Mouse (Mus musculus): ENCODE results near the gene Cda. TPM values are rescaled to one million over a fixed set of nuclear protein-coding genes. Genes with fewer than 3 reads are reported as not detected.
"Not testable (repeated sequence)": the region's sequence is repeated elsewhere in the genome, so short reads cannot be mapped to it uniquely, and the experiment has no call there.

Gene Cda
- polyA plus RNA-seq, 1 experiment from 2014 or later = 1.9 TPM

DNA sequence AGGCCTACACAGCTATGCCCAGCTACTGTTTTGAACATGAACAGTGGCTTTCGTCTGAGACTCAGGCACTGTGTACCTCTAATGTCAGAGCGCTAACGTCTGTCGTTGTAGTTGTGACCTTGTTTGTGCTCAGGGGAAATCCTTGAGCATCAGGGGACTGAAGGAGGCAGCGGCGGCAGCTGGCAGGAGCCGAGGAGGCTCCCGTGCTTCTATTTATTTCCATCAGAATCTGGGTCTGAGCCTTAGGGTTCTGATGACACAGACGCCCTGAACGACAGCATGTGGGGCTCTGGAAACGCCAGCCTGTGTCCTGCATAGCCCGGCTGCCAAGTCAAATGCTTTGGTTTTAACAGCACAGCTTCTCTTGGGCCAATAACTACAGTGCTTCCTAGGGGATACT lies 32.8 kb downstream of the Cda start:
- ATAC-seq (replicated peaks; ENCODE audit: low FRiP score) (no peak), DNase-seq (ENCODE audit: low spot score) (no peak)
- Histone ChIP-seq H3K4me3 (ENCODE audit: low read depth, low read length) (no peak overlapping the region), H3K9ac (ENCODE audit: low read length) (no peak overlapping the region), H3K36me3 (ENCODE audit: control insufficient read depth, insufficient read depth, low read length) (no peaks in the 10 kb centered on the region), H3K4me2 (ENCODE audit: low read depth, low read length, severe bottlenecking) (no peak overlapping the region), H3K4me1 (replicated peaks; ENCODE audit: control insufficient read depth, insufficient read depth, low read length) (no peaks in the 10 kb centered on the region), H3K9me3 (ENCODE audit: control insufficient read depth, low read length) (no peaks in the 10 kb centered on the region), H3K27me3 (ENCODE audit: control insufficient read depth, insufficient read depth, low read length) (no peaks in the 10 kb centered on the region; the same call in 1 of the 2 replicates), H3K27ac (ENCODE audit: low read depth, low read length) (no peak overlapping the region)
- 89% methylated on average over 12 of the region's 12 CpGs for whole genome bisulfite sequencing

DNA sequence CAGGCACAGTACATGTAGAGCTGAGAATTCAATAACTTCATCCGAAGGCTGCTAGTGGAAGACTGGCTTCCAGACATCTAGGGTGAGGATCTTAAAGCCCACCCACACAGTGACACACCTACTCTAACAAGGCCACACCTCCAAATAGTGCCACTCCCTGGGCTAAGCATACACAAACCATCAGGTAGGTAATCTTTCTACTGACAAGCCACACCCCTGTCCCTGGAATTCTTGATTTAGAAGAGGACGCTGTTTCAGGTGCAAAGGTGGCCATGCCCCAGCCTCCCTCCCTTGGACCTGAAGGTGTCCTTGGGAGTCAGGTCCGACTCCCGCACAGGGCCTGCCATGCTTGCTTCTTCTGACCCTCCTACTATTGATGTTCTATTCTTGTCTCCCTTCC lies 34.7 kb downstream of the Cda start:
- WGBS = 83% methylated on average over 4 of the region's 4 CpGs
- Histone ChIP-seq H3K4me1 (replicated peaks; ENCODE audit: control insufficient read depth, insufficient read depth, low read length) (no peaks in the 10 kb centered on the region), H3K9me3 (ENCODE audit: control insufficient read depth, low read length) (no peaks in the 10 kb centered on the region), H3K27me3 (ENCODE audit: control insufficient read depth, insufficient read depth, low read length) (no peaks in the 10 kb centered on the region; the same call in 1 of the 2 replicates), H3K27ac (ENCODE audit: low read depth, low read length) (no peak overlapping the region), H3K9ac (ENCODE audit: low read length) (no peak overlapping the region), H3K4me2 (ENCODE audit: low read depth, low read length, severe bottlenecking) (no peak overlapping the region), H3K36me3 (ENCODE audit: control insufficient read depth, insufficient read depth, low read length) (no peaks in the 10 kb centered on the region), H3K4me3 (ENCODE audit: low read depth, low read length) (no peak overlapping the region)
- DNase-seq (ENCODE audit: low spot score) (no peak), ATAC-seq (replicated peaks; ENCODE audit: low FRiP score) (no peak)

DNA sequence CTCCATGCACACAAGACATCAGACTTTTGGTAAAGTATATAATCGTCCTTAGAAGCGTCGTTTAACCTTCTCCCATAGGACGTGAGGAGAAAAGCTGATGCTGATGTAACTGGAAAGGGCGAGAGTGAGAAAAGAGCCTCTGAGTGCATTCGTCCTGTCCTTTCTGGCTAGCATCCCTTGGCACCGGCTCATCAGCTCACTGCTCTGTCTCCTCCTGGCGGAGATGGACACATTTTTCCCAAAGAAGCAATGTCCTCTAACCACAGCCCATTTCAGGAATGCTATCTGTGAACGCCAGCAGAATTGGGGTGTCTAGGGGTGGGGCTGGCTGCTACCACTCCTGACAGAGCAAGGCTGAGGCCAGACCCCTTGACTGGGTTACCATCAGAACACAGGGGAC lies 36.1 kb downstream of the Cda start:
- Histone ChIP-seq H3K27me3 (ENCODE audit: control insufficient read depth, insufficient read depth, low read length) (no peaks in the 10 kb centered on the region; the same call in 1 of the 2 replicates), H3K4me2 (ENCODE audit: low read depth, low read length, severe bottlenecking) (no peak overlapping the region), H3K27ac (ENCODE audit: low read depth, low read length) (no peak overlapping the region), H3K9me3 (ENCODE audit: control insufficient read depth, low read length) (no peaks in the 10 kb centered on the region), H3K36me3 (ENCODE audit: control insufficient read depth, insufficient read depth, low read length) (no peaks in the 10 kb centered on the region), H3K4me1 (replicated peaks; ENCODE audit: control insufficient read depth, insufficient read depth, low read length) (no peaks in the 10 kb centered on the region), H3K9ac (ENCODE audit: low read length) (no peak overlapping the region), H3K4me3 (ENCODE audit: low read depth, low read length) (no peak overlapping the region)
- no peak for ATAC-seq (replicated peaks; ENCODE audit: low FRiP score)
- DNase-seq (ENCODE audit: low spot score) = no peak
- WGBS = 81% methylated on average over 9 of the region's 9 CpGs

DNA sequence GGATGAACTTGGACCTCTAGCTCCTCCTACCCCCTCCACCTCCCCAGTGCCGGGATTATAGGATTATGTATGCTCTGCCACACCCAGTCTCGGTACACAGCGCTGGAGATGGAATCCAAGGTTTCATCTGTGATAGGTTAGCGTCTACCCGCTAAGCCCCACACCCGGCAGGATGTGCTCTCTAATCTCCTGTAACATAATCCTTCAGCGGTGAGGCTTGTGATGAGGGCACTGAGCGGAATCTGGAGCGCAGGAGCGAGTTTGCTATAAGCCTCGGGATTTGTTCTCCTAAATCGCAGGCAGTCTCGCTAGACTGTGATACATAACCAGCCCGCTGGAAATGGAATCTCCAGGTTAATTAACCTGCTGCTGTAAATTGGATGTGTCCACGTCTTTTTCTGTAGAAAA lies 37.5 kb downstream of the Cda start:
- Histone ChIP-seq H3K4me2 (ENCODE audit: low read depth, low read length, severe bottlenecking) (no peak overlapping the region), H3K27ac (ENCODE audit: low read depth, low read length) (no peak overlapping the region), H3K9ac (ENCODE audit: low read length) (no peak overlapping the region), H3K27me3 (ENCODE audit: control insufficient read depth, insufficient read depth, low read length) (no peaks in the 10 kb centered on the region; the same call in 1 of the 2 replicates), H3K36me3 (ENCODE audit: control insufficient read depth, insufficient read depth, low read length) (no peaks in the 10 kb centered on the region), H3K4me1 (replicated peaks; ENCODE audit: control insufficient read depth, insufficient read depth, low read length) (no peaks in the 10 kb centered on the region), H3K9me3 (ENCODE audit: control insufficient read depth, low read length) (no peaks in the 10 kb centered on the region), H3K4me3 (ENCODE audit: low read depth, low read length) (no peak overlapping the region)
- no peak for ATAC-seq (replicated peaks; ENCODE audit: low FRiP score)
- 12% methylated on average over 15 of the region's 15 CpGs for WGBS
- no peak for DNase-seq (ENCODE audit: low spot score)

DNA sequence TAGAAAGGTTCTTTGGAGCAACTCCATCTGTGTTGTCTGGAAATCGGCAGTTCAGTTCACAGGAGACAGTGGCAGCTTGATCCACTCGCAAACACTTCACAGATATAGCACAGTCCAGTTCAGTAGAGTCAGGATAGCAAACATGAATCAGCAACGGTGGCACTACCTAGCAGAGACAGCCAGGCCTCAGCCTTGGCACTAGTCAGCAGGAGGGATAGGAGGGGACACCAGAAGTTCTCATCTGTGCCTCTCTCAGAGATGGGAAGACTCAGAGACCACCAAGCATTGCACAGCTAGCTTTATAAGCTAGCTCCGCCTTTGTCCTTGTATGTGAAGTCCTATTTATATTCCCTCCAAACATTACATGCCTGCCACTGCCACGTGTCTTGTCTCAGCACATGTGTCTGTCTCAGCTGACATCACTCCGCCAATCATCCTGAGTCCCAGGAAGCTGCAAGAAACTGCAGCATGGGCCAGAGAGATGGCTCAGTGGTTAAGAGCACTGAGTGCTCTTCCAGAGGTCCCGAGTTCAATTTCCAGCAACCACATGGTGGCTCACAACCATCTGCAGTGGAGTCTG lies 39.8 kb downstream of the Cda start:
- WGBS = 74% methylated on average over 7 of the region's 7 CpGs
- ATAC-seq (replicated peaks; ENCODE audit: low FRiP score) = no peak
- H3K9ac ChIP-seq (ENCODE audit: low read length) = no peak overlapping the region

DNA sequence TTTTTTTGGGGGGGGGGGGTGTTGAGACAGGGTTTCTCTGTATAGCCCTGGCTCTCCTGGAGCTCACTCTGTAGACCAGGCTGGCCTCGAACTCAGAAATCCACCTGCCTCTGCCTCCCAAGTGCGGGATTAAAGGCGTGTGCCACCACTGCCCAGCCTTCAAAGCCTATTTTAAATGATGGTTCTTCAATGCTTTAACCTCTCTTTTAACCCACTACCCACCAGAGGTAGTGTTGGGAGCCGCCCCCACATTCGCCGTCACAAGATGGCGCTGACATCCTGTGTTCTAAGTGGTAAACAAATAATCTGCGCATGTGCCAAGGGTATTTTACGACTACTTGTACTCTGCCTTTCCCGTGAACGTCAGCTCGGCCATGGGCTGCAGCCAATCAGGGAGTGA lies 40.6 kb downstream of the Cda start:
- H3K9me3 ChIP-seq (ENCODE audit: control insufficient read depth, low read length); H3K36me3 ChIP-seq (ENCODE audit: control insufficient read depth, insufficient read depth, low read length); H3K4me3 ChIP-seq (ENCODE audit: low read depth, low read length); DNase-seq (ENCODE audit: low spot score); H3K27ac ChIP-seq (ENCODE audit: low read depth, low read length); H3K27me3 ChIP-seq (ENCODE audit: control insufficient read depth, insufficient read depth, low read length); H3K9ac ChIP-seq (ENCODE audit: low read length); H3K4me2 ChIP-seq (ENCODE audit: low read depth, low read length, severe bottlenecking); H3K4me1 ChIP-seq (replicated peaks; ENCODE audit: control insufficient read depth, insufficient read depth, low read length); ATAC-seq (replicated peaks; ENCODE audit: low FRiP score): not testable (repeated sequence)
- WGBS = 55% methylated on average over 7 of the region's 12 CpGs

More for the DNA sequence above, 39.8 kb downstream of the Cda start:
- Histone ChIP-seq H3K4me2 (ENCODE audit: low read depth, low read length, severe bottlenecking) (peak overlapping the region; percentile 36), H3K9me3 (ENCODE audit: control insufficient read depth, low read length) (no peaks in the 10 kb centered on the region), H3K27me3 (ENCODE audit: control insufficient read depth, insufficient read depth, low read length) (no peaks in the 10 kb centered on the region; the same call in 1 of the 2 replicates), H3K27ac (ENCODE audit: low read depth, low read length) (no peak overlapping the region), H3K36me3 (ENCODE audit: control insufficient read depth, insufficient read depth, low read length) (no peaks in the 10 kb centered on the region), H3K4me3 (ENCODE audit: low read depth, low read length) (peak overlapping the region; percentile 17), H3K4me1 (replicated peaks; ENCODE audit: control insufficient read depth, insufficient read depth, low read length) (peaks cover 5% of the 10 kb centered on the region; the same call in 1 of the 2 replicates)
- no peak for DNase-seq (ENCODE audit: low spot score)

DNA sequence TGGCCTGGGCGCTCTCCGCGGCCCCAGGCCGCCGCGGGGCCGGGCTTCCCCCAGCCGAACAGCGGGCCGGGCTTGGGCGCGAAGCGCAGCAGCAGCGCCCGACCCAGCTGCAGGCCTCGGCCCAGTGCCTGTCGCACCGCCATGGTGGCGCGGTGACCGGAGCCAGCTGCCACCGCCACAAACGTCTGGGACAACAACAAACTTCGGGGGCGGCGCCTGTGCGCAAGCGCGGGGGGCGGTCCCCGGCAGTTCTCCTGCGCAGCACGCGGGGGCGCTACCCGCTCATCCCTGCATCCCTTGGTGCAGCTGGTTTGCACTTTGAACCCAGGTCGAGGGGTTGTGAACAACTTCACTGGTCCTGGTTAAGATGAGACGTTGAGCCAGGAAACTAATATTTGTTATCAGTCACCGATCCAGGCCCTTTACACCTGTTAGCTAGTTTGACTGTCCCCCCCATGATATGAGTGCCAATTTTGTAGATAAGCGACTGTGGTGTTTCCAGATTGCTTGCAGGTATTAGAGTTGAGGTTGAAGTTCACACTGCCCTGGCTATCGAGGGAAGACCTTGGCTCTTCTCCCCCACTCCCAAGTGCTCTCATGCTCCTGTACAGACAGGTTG lies 41.6 kb downstream of the Cda start, which contains the start of gene Pink1:
Gene Pink1 (minus strand): TSS at position 231 of the 619 bp plus-strand sequence.
- WGBS = 3% methylated on average over 41 of the region's 41 CpGs
- no peaks in the 10 kb centered on the region; the same call in 1 of the 2 replicates for H3K27me3 ChIP-seq (ENCODE audit: control insufficient read depth, insufficient read depth, low read length)
- no peaks in the 10 kb centered on the region for H3K9me3 ChIP-seq (ENCODE audit: control insufficient read depth, low read length)
- H3K4me3 ChIP-seq (ENCODE audit: low read depth, low read length) = peak within 1 kb of the TSS; percentile 82
- no peaks in the 10 kb centered on the region for H3K36me3 ChIP-seq (ENCODE audit: control insufficient read depth, insufficient read depth, low read length)
- H3K9ac ChIP-seq (ENCODE audit: low read length) = peak within 1 kb of the TSS; percentile 84
- H3K4me1 ChIP-seq (replicated peaks; ENCODE audit: control insufficient read depth, insufficient read depth, low read length) = peaks cover 9% of the 10 kb centered on the region; the same call in 1 of the 2 replicates
- peak within 1 kb of the TSS; percentile 90 for H3K27ac ChIP-seq (ENCODE audit: low read depth, low read length)
- peak; percentile 94 for DNase-seq (ENCODE audit: low spot score)
- peak; percentile 82 for ATAC-seq (replicated peaks; ENCODE audit: low FRiP score)
- peak within 1 kb of the TSS; percentile 78 for H3K4me2 ChIP-seq (ENCODE audit: low read depth, low read length, severe bottlenecking)

DNA sequence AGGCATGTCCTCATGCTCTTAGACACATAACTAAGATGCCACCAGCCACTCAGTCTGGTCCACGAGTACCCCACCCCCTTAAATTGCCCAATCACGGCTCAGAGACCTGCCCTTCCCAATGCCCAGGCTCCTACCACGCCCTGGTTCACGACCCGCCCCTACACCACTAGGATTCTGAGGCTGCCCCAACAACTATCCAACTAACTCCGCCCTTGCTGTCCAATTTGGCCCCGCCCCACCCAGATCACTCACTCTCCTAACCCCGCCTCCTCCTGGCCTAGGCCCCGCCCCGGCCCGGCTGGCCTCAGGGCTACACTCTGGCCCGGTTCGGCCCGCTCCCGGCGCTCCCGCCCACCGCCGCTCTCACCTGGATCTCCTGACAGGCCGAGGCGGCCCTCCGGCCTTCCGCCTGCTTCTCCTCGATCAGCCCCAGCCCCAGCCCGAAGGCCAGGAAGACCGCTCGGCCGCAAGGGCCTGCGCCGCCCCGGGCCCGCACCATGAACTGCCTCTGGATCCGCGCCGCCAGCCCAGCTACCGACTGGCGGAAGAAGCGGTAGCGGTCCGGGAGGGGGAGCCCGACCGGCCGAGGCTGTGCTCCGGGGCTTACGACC lies 42.2 kb downstream of the Cda start:
- H3K4me3 ChIP-seq (ENCODE audit: low read depth, low read length) = peak overlapping the region; percentile 82
- H3K36me3 ChIP-seq (ENCODE audit: control insufficient read depth, insufficient read depth, low read length) = no peaks in the 10 kb centered on the region
- peak overlapping the region; percentile 90 for H3K27ac ChIP-seq (ENCODE audit: low read depth, low read length)
- no peaks in the 10 kb centered on the region for H3K9me3 ChIP-seq (ENCODE audit: control insufficient read depth, low read length)
- H3K27me3 ChIP-seq (ENCODE audit: control insufficient read depth, insufficient read depth, low read length) = no peaks in the 10 kb centered on the region
- peak overlapping the region; percentile 78 for H3K4me2 ChIP-seq (ENCODE audit: low read depth, low read length, severe bottlenecking)
- peak; percentile 89 for ATAC-seq (replicated peaks; ENCODE audit: low FRiP score)
- WGBS = 1% methylated on average over 44 of the region's 45 CpGs
- H3K9ac ChIP-seq (ENCODE audit: low read length) = peak overlapping the region; percentile 84
- peaks cover 9% of the 10 kb centered on the region; the same call in 1 of the 2 replicates for H3K4me1 ChIP-seq (replicated peaks; ENCODE audit: control insufficient read depth, insufficient read depth, low read length)
- peak; percentile 94 for DNase-seq (ENCODE audit: low spot score)
